Mouse (Mus musculus) left cerebral cortex, adult 2 months (tissue): ENCODE results near the gene Gbp8. TPM values are rescaled to one million over a fixed set of nuclear protein-coding genes. Genes with fewer than 3 reads are reported as not detected.
"Not testable (repeated sequence)": the region's sequence is repeated elsewhere in the genome, so short reads cannot be mapped to it uniquely, and the experiment has no call there.

Source experiments
- DNase-seq, 2 experiments: peaks; one replicate each; pipeline ENCODE4 v3.0.0; 2021 to 2022; ENCODE audit warnings: low spot score in 2 of 2, mixed read lengths in 1 of 2; ENCODE audit errors: extremely low spot score in 1 of 2
- H3K27ac ChIP-seq: fragments of 200-600 bp; 2 replicates; pipeline ENCODE4 v1.8.1; 2022
- H3K4me3 ChIP-seq: fragments of 200-600 bp; 2 replicates; pipeline ENCODE4 v1.8.1; 2022
- CTCF ChIP-seq: fragments of 200-600 bp; IDR thresholded peaks from 2 replicates; pipeline ENCODE4 v1.8.1; 2022; ENCODE audit warnings: antibody characterized with exemption, mild to moderate bottlenecking, moderate library complexity
- intact Hi-C: fragments of 180-260 bp; cut with DNase I; formaldehyde crosslinking; loops from one replicate; pipeline ENCODE4 v1.15.1; 2025
- long read RNA-seq, 2 experiments: library from polyadenylated mRNA; stranded (forward); transcript quantifications; one replicate each; pipeline ENCODE4 v2.0.0; 2021; ENCODE audit warnings: borderline mapping rate in 2 of 2
- total RNA-seq, 2 experiments: library from RNA; stranded (reverse); gene quantifications; 2 replicates each; pipeline ENCODE4 v1.2.3; 2021

The Gbp8 gene
- not detected for total RNA-seq
- long read RNA-seq, experiment 1 = 0 reads
- long read RNA-seq, experiment 2 = 0 reads

DNA sequence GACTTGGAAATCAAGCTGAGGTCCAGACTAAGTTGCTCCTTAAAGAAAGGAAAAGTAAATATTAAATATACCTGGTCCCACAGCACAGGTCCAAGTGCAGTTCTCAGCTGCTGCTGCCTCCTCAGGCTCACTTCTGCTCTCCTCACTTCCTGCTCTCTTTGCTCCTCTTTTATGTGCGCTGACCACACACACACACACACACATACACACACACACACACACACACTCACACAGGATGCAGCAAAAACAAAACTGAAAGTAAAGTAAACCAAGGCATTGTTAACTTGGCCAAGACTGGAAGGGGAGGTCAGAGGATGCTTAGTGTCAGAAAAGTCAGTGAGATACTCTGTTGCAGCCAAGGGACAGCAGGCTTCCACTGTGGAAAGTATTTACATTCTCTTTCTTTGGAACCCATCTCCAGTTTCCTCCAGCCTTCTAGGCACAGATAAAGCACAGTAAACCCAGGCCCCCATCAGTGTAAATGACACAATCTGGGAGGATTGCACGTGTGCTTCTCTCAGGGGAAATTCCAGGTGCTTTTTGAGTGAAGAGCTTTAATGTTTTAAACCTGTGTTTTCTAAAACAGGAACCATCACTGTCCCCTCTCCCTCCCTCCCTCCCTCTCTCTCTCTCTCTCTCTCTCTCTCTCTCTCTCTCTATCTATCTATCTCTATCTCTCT, at the start of gene Gbp8, which contains the start of the genes Gbp9 and Gbp4:
Gene Gbp8 (minus strand): TSS at position 132 of the 680 bp plus-strand sequence.
Gene Gbp9 (minus strand): TSS at position 131 of the 680 bp plus-strand sequence.
Gene Gbp4 (minus strand): TSS at position 178 of the 680 bp plus-strand sequence.
- H3K4me3 ChIP-seq, intact Hi-C loops, H3K27ac ChIP-seq, DNase-seq: not testable (repeated sequence)

DNA sequence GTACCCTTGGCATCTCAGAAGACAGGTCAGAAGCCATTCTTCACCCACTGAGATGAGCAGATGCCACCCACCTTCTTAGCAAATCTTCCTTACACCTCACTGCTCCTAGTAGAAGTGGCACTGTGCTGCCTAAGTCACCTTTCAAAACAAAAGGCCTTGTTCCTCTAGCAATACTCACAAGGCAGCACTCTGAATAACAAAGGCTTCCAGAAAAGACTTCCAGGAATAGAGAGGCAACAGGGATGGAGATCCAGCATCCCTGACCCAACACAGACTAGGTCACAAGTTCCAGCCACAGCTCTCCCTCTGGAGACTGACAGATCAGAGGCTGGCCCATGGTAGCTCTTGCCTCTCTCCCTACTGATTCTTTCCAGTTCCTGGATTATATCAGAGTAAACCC, 42.1 kb upstream of the Gbp8 start:
- DNase-seq = no peak
- intact Hi-C loops = no loop called here
- TF ChIP-seq CTCF = no peak
- no peak overlapping the region for H3K27ac ChIP-seq
- no peak overlapping the region for H3K4me3 ChIP-seq

DNA sequence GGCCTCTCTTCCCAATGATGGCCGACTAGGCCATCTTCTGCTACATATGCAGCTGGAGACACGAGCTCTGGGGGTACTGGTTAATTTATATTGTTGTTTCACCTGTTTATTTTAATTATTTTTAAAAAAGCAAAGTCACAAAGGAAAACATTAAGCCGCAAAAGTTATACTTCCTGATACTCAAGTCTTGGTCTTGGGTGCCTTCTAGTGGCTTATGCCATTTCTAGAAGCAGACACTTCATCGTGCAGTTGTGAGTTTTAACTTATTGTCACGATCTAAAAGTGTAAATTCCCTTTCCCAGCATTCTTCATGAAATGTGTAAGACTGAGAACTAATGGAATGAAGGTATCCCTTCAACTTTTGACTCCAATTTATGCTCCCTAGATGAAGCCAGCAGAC, 17.2 kb upstream of the Gbp8 start:
- intact Hi-C loops = no loop called here
- DNase-seq = no peak
- peak; percentile 34 for TF ChIP-seq CTCF
- H3K27ac ChIP-seq = no peak overlapping the region
- no peak overlapping the region for H3K4me3 ChIP-seq

DNA sequence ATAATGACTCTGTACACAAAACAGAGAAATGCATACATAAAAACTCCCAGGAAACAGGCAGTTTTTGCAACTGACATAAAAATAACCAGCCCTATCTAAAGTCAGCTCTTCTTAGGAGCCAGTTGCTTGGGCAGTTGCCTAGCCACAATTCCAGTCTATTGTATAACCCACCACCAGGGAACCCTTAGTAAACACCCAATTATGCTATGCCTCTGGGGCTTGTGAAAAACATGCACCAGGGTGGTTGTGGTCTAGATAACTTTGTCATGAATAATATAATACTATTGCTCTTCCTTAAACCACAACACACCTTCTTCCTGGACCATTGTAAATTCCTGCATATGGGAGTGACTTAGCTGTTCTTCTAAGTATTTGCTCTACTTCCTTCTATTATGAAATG, 14.7 kb upstream of the Gbp8 start:
- no peak overlapping the region for H3K4me3 ChIP-seq
- no peak for DNase-seq
- H3K27ac ChIP-seq = no peak overlapping the region
- no peak for TF ChIP-seq CTCF
- intact Hi-C loops = no loop called here

DNA sequence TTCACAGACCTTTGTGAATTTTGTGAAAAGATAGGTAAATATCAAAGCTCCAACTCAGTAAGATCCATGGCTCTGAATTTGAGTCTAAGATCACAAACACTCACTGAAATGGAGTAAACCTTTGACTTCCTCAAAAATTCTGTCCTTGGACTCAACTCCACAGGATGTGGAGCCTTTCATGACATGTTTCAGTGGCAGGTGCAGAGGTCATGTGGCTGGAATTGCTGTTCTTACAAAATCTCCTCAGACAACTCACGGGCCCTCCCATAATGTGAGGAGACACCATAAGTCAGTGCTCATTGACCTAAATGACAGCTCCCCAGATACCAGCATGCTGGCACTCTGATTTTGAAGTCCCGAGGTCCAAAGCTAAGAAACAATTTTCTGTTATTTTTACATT, 8.7 kb upstream of the Gbp8 start:
- DNase-seq, H3K4me3 ChIP-seq, H3K27ac ChIP-seq, intact Hi-C loops: not testable (repeated sequence)

DNA sequence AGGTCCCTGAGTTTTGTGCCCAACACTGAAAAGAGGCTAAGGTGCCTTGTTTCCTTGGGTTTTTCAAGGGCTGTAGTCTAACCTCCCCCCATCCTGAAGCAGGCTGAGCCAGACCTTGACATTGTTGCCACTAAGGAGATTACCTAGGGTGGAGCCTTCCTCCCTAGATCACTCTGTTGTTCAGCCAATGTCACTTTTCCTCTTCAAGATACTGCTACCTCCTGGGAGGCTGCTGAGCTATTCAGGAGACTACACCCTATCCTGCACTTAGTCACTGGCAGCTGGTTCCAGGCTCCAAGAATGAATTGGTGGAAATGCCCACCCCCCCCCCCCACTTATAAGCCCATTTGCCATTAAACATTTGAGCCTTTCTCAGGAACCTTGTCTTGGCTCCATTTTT, 7.1 kb upstream of the Gbp8 start:
- Histone ChIP-seq H3K27ac (peak overlapping the region; percentile 30; the same call in 1 of the 2 replicates), H3K4me3 (no peak overlapping the region)
- intact Hi-C loops = no loop called here
- DNase-seq = no peak
- TF ChIP-seq CTCF = no peak

DNA sequence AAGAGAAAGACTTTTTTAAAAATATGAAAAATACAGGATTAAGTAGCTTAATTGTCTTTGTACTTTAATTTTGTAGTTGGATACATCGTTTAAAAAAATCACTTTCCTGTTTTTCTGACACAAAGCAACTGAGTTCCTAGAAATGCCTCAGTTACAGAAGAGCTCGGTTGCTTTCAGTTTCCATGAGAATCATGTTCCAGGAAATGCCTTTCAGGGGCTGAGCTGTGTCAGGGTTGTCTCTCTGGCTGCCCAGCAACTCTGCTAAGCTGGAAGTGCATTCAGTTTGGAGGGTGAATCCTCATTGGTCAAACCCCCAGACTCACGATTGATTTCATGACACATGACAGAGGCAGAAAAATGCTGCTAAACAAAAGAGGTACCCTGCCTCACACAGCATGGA, 6.4 kb upstream of the Gbp8 start:
- H3K27ac ChIP-seq = peak overlapping the region; percentile 30; the same call in 1 of the 2 replicates
- H3K4me3 ChIP-seq, DNase-seq, intact Hi-C loops: not testable (repeated sequence)

DNA sequence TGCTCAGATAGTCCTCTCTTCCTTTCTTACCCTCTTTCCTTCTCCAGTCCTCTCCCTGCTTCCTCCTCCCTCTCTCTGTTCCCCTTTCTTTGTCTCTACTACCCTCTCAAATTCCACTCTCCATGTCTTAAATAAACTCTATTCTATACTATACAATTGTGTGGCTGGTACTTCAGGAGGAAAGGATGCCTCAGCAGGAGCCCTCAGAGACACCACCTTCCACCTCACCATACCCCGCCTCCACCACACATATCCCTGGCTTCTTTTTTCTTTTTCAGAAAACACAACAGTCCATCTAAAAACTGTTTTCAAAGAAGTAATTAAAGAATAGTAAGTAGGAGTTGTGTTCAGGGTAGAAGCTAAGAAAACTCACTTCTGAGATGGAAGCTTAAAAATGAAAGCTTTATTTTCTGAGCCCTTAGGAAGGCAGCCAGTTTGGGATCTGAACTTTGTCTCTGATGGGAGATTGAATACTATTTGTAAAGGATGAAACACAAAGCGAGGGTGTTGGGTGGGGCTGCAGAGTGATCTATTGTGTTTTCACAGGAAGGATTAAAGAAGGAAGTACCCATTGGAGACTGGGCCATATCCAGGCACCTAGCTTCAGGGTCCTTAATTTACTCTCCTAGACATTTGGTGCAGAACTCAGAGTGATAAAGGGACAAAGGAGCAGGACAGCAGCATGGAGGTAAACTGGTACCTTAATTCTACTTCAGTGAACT, 910 bp upstream of the Gbp8 start:
- H3K27ac ChIP-seq, DNase-seq, intact Hi-C loops, H3K4me3 ChIP-seq: not testable (repeated sequence)

DNA sequence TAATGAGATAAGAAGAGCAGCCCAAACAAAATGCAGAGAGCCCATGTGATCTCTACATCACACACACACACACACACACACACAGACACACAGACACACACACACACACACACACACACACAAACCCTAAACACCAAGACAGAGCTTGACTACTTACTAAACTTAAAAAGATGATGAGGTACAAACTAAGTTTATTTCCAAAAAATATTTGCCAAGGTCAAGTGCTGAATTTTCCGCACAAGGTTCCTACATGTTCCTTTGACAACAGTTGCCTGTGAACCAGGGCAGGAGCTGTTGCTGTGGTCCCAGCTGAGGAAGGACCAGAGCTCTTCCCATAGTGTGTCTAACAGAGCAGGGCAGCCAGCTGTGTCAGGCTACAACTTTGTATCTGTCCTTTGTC, 434 bp downstream of the Gbp8 start:
- Histone ChIP-seq H3K27ac (no peak overlapping the region), H3K4me3 (no peak overlapping the region)
- intact Hi-C loops = no loop called here
- no peak for DNase-seq
- no peak for TF ChIP-seq CTCF

DNA sequence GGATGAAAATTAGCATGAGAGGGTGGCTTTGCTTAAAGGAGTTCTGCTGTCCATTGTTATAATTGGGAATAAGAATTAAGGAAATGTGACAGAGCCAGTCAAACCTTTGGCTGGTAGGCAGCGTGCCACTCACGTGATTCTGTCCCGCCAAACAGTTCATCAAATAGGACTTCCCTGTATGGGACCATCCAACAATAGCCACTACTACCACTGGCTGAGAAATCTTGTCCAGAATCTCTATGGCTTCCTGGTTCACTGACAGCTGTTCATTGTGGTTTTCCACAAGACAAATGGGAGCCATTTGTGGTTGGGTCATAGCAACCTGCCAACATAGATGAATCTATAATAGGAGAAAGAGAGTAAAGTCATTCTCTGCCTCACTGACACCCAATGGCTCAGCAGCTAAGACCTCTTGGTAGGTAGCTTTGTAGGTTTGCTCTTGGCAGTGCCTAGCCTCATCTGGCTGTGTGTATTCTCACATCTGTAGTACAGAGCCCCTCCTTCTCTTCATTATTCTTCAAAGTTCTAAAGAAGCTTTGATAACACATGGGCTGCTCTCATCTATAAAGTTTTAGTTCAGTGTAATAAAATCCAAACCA, 2.5 kb downstream of the Gbp8 start:
- intact Hi-C loops, H3K4me3 ChIP-seq, H3K27ac ChIP-seq, DNase-seq: not testable (repeated sequence)

DNA sequence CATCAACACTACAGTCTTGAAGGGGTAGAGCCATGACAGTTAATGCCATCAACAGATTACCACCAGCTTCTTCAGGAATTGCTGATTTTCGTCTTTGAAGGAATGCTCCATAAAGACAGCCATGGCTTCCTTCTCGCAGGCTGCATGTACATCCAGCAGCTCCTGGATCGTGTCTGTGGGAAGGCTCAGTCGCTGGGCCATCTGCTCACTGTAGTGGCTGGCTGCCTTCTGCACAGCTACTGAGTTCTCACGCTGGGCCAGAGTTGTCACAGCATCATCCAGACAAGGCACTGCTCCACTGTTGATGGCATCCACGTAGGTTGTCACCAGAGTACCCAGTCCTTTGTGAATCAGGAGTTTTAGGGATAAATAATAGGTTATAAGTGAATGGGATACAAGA, 17.6 kb downstream of the Gbp8 start:
- H3K27ac ChIP-seq, H3K4me3 ChIP-seq, intact Hi-C loops: not testable (repeated sequence)
- peak in 1 of 2 experiments; percentile 16 for DNase-seq

DNA sequence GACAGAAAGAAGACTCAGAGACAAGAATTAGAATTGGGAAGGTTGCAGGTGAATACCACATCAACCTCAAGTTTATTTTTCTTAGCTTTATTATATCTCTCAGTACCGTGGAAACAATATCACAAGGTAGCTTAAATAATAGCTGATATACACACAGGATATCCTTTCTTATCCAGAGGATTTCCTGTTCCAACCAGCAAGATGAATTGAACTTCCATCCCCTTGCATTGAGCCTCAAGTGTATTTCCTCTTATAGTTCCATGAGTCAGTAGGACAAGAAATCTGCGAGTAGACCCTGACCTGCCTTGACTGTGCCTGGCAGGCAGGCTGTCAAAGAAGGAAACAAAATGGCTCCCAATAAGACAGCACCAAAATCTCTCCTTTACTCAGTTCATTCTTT, 23.6 kb downstream of the Gbp8 start:
- TF ChIP-seq CTCF = no peak
- DNase-seq = no peak
- Histone ChIP-seq H3K27ac (no peak overlapping the region), H3K4me3 (no peak overlapping the region)
- intact Hi-C loops = no loop called here
